Mouse (Mus musculus): ENCODE results near the gene Chd1. TPM values are rescaled to one million over a fixed set of nuclear protein-coding genes. Genes with fewer than 3 reads are reported as not detected.
"Not testable (repeated sequence)": the region's sequence is repeated elsewhere in the genome, so short reads cannot be mapped to it uniquely, and the experiment has no call there.

Gene Chd1
- total RNA-seq, 2 experiments from 2014 or later = 21.8 to 24.4 TPM

DNA sequence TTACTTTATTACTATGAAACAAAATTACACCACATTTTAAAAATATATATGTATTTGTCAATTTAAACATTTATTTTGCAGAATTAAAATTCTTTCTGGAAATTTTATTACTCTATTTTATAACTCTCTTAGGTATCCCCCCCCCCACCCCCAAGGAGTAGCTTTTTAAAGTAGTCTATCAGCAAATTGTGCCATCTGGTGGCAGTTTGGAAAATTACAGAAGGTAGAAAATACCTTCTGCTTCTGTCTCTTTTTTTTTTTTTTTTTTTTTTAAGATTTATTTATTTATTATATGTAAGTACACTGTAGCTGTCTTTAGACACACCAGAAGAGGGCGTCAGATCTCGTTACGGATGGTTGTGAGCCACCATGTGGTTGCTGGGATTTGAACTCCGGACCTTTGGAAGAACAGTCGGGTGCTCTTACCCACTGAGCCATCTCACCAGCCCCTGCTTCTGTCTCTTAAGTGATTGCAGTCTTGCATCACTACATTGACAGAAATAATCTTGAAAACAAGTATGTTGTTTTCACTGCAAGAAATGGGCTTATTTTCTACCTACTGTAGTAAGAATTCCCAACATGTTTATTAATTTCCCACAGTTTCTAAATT is 19.2 kb downstream of the Chd1 start:
- peak in 1 of 2 experiments; percentile 53 for DNase-seq (ENCODE audit: low spot score in 2 of 2)

DNA sequence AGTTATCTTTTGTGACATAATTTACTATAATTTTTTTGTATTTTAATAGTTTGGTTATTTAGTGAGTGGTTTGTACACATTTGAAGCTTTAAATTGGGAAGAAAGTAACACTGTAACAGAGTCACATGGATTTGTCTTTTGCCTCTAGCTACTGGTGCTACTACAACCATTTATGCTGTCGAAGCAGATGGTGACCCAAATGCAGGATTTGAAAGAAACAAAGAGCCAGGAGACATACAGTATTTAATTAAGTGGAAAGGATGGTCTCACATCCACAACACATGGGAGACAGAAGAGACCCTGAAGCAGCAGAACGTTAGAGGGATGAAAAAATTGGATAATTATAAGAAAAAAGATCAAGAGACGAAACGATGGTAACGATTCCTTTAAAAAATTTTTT is 26.9 kb downstream of the Chd1 start:
- no peak for DNase-seq (ENCODE audit: low spot score in 2 of 2)

DNA sequence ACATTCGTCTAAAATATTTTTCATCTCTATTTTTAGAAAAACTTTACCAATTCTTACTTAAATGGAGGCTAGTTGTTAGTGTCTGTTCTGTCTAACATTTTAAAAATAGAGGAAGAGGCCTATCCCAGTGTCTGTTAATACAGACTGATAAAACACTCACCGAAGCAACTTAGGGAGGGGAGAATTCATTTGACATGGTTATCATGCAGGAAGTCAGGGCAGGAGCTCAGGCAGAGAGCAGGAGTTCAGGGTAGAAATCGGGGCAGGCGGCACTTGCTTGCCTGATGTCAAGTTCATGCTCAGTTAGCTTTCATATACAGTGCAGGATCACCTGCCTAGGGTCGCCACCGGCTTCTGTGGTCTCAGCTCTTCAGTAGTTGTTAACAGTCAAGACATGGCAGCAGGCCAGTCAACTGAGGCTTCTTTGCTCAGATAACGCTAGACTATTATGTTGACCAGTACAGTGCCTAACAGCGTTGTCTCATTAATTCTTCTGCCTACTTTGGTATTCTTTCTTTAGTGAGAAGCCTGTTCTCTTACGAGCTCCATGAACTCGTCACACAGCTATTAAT is 32.7 kb downstream of the Chd1 start:
- DNase-seq (ENCODE audit: low spot score in 2 of 2) = no peak

DNA sequence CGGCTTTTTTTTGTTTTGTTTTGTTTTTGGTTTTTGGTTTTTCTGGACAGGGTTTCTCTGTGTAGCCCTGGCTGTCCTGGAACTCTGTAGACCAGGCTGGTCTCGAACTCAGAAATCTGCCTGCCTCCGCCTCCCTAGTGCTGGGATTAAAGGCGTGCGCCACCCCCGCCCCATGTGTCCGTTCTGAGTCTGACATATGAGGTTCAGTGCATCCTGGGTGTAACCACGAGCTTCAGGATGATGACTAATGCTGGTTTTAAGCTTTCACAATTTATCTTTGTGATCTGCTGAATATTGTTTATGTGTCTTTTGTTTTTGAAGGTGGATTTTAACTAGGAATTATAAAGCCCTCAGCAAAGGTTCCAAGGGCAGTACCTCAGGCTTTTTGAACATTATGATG is 37.1 kb downstream of the Chd1 start:
- DNase-seq (ENCODE audit: low spot score in 2 of 2) = no peak

DNA sequence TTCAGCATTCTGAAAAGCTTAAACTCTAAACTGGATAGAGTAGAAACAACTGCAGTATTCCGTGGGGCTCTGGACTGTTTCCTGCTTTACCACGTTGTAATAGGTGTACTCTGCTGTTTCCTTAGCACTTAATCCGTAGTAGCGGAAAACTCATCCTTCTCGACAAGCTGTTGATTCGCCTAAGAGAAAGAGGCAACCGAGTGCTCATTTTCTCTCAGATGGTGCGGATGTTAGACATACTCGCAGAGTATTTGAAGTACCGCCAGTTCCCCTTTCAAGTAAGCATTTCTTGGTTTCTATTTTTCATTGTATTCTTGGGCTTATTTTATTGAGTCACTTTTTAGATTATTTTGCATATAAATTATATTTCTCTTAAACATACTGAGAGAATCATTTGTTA is 38.2 kb downstream of the Chd1 start:
- no peak for DNase-seq (ENCODE audit: low spot score in 2 of 2)

DNA sequence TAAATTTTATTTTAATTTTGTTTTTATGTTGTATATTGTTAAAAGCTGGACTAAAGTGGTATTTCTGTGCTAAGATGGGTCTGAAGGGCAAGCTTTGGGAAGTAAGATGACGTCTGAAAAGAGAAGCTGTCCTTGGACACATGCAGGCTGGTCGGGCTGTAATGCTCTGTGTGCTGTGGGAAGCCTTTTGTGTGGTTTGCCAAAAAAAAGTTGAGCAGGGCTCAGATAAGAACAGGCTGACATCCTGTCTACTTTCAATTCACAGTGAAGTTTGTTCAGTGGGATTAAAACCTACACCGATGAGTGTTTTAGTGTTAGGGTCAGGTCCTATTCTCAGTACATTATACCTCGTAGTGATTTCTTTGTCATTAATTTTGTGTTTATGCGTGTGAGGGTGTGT is 38.6 kb downstream of the Chd1 start:
- no peak for DNase-seq (ENCODE audit: low spot score in 2 of 2)

DNA sequence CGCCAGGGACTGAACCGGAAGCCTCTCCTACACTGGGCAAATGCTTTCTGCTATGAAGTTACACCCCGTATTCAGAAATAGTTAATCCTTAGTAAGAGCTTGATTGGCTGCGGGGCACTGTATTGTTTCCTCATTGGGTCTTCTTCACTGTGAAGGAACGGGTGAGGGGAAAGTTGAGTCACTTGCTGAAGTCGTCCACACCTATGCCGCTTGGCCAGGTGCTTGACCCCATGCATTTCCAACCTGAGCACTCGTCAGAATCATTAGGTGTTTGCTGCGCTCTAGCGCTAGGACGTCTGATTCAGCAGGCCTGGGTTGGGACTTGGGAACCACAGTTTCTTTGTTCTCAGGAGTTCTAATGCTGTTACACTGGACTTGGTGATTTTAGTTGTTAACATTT is 41.9 kb downstream of the Chd1 start:
- DNase-seq (ENCODE audit: low spot score in 2 of 2) = no peak

DNA sequence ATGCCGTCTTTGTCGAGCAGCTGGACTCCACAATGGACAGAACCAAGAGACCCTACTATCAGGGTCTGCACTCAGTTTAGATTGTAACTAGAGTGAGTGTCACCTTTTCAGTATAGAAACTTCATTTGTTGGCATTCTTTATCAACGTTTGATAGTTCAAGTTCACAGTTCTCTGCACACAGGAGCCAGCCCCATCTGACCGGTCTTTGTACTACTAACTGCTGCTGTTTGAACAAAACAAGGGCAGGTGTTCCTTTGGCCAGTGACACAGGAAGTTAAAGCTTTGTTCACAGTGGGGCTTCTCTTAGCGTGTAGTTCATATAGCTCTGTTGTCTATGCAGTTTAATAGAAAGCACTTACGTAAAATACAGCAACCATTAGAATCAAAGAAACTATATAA is 43.3 kb downstream of the Chd1 start:
- no peak for DNase-seq (ENCODE audit: low spot score in 2 of 2)

DNA sequence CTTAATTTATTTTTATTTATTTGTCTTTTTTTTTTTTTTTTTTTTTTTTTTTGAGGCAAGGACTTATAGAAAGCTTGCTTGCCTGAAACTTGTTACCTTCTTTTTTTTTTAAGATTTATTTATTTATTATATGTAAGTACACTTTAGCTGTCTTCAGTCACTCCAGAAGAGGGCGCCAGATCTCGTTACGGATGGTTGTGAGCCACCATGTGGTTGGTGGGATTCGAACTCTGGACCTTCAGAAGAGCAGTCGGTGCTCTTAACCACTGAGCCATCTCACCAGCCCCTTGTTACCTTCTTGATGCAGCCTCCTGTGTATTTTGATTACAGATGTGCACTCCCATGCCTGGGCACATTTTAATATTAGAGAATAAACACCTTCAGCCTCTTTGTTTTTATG is 46.5 kb downstream of the Chd1 start:
- DNase-seq (ENCODE audit: low spot score in 2 of 2) = not testable (repeated sequence)

DNA sequence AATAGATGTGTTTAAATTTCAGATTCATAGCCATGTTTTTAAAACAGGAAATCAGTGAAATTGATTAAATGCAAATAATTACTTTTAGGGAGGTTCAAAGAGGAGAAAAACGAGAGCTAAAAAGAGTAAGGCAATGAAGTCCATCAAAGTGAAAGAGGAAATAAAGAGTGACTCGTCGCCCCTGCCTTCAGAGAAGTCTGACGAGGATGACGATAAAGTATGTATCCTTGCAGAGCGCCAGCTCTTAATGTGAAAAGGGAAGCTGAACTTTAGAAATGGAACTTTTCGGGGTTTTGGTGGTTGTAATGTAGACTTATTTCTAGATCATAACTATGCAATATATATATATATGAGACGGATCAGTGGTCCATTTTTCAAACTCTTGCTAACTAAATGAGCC is 56.4 kb downstream of the Chd1 start:
- no peak for DNase-seq (ENCODE audit: low spot score in 2 of 2)

DNA sequence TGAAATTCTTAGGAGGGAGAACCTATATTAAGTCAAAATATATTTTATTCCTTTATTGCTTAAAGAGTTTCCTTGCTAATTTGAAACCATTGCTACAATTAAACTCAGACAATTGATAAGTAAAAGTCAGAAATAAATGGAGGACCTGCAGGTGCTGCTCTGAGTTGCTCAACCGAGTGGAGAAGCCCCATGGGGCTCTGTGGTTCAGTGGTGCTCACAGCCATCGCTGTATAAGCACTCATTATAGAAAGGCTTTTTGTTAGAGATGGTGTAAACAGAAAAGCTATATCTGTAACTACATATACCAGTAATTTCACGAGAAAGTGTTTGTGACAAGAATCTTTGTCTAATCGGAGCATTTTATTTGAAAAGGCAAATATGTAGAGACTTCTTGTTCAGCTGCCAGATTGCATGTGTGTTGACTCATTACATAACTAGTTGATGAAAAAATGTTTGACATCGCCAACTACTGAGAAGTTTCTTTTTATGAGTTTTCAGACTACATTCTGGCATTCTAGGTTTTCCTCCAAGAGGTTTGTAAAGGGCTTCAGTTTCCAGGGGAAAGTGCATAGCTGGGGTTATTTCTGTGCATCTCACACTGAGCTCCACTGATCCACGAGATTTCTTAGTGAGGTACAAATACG is 64.4 kb downstream of the Chd1 start:
- DNase-seq (ENCODE audit: low spot score in 2 of 2) = no peak

DNA sequence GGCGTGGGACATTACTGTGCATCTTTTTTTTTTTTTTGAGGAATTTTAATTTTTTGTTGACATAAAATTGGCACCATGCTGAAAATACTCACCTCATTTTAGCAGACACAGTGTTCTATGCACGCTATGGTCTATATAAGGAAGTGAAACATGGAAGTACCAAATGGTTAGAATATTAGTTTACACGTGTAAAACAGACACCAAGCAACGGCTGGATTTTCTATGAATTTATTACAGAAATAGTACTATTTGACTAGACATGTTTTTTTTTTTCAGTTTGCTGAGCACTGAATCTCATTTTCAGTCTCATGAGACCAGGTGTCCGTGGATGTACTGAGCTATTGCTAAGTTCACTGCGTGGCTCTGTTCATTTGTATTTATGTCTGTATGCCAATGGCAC is 69.2 kb downstream of the Chd1 start:
- no peak for DNase-seq (ENCODE audit: low spot score in 2 of 2)

DNA sequence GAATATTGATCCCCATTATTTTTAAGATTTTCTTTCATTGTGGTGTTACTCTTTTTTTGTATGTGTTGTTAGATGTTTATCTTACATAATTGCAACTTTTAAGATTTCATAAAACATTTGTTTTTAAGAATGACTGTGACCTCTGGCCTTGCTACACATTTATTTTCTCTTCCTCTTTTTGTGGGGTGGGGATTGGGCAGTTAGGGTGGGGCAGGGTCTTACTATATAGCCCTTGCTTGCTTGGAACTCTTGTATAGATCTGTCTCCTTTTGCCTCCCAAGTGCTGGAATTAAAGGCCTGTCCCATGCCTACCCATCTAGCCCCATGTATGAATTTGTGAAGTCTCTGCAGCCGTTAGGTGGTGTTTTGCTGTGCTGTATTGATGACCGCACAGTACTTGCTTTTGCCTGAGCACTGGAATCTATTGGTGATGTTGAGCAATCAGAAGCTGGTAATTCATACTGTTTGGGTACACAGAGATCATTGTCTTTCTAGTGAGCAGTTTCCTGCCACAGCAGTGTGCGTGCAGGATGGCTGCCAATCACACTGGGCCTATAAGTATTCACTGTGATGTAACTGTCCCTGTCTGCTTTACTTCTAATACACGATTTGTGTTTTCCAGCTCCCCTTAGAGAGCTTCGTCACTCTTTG is 69.9 kb downstream of the Chd1 start:
- no peak for DNase-seq (ENCODE audit: low spot score in 2 of 2)

DNA sequence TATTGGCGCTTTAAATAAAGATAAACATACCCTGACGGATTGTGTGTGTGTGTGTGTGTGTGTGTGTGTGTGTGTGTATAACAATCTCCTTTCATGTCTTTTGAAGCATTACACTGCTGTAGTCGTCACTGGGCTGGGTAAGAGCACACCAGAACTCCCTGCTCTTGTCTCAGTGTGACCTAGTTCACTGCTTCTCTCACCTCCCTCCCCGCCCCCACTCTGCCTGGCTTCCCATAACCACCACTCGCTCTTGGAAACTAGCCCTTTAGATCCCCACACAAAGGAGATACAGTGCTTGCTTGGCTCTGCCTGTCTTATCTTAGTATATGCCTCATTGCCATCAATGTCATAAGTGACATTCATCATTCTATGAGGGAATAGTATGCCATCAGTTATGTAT is 71.6 kb downstream of the Chd1 start:
- no peak for DNase-seq (ENCODE audit: low spot score in 2 of 2)

DNA sequence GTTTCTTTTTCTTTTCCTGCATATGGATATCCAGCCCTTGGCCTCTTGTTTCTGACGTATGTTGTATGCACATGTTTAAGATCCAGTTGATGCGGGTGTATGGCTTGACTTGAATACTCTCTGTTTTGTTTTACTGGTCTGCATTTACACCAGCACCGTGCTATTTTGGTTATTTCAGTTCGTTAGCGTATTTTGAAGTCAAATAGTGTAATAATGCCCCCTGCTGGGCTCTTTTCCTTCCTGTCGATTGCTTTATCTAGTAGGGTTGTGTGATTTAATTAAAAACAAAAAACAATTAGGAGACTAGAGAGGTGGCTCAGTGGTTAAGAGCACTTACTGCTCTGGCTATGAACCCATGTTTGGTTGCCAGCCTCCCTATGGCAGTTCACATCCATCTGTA is 73.2 kb downstream of the Chd1 start:
- peak in 1 of 2 experiments; percentile 23 for DNase-seq (ENCODE audit: low spot score in 2 of 2)

DNA sequence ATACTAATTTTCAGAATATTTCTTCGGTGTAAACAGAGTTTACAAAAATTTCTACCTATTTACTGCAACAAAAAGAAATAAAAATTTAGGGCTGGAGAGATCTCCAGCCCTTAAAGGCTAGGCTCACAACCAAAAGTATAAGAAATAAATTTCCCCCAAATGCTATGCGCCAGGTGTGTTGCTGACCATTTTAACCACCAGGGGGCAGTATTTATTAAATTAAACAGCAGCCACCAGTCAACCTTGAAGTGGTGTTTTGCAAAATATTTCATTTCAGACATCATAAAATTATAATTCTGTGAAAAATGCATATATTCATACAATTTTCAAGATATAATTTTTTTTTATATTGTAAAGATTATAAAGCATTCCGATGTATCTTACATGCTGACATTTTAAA is 82.3 kb downstream of the Chd1 start:
- DNase-seq (ENCODE audit: low spot score in 2 of 2) = peak in 1 of 2 experiments; percentile 39

DNA sequence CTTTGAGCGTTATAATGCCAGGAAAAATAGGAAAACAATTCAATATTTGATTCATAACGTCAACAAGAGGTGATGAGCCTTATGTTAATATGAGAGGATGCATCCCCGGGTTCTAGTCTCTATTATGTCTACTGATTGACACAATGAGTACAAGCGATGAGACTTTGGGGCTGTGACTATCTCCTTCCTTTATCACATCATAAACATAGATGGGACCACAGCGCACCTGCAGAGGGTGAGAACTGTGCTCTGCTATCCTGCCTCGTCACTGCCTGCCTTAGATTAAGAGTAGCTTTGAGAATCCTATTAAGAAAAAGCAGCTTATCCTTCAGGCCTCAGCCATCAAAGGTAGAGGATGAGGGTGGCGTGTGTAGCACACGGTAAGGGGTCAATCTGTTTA is 85.9 kb downstream of the Chd1 start:
- DNase-seq (ENCODE audit: low spot score in 2 of 2) = no peak

DNA sequence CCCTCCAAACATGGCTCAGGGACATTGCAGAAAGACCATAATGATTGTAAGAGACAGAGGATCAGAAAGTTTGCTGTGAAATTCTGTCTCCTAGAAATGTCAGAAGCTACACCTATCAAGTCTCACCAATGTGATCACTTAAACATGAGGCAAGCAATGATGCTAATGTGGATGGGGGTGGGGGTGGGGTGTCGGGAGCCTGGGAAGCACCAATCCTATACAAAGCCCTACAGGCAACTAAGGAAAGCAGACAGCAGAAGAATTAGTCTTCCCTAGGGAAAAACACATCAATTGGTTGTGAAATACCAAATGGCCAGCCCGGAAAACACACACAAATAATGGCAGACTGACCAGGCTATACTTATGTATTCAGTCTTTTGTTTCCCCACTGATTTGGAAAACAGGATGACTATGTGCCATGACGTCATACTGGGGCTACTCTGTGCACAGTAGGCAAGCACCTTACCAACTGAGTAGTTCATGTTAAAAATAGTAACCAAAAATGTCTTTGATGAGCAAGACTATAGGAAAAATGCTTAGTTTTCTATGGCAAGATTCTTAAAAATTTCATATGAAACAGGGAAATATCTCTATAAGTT is 94.5 kb downstream of the Chd1 start:
- DNase-seq (ENCODE audit: low spot score in 2 of 2) = no peak

DNA sequence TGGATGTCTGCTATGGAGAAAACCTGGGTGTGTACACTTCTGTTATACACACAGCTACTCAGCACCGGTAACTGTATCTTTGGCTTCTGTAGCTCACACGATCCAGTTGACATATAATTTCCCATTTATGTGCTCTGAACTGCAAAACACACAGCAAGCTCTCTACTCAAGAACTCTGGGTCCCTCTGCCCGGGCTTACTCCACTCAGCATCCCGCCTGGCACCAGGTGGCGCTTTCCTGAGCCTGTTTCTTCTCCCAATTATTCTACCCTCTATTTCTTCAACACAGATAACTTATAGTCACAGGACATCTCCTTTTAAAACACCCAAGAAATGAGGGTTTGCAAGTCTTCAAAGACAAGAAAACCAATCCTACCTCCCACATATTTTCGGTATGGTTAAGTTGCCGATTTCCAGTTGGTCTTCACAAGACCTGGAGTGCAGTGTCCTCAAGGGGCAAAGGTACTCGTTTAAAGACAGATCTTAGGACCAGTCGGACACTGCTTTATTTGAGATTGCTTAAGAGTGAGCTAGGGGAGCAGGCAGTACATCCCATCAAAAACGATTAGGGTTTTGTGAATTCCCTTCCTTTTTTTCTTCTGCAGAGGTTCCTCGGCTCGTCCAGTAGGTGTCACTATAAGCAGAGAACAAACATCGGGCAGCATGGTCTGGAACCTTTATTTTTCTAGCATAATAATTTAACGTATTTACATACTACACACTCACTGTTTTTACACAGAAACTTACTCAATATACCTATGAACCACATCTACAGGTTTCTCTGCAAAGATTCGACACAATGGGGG is 99.4 kb downstream of the Chd1 start:
- no peak for DNase-seq (ENCODE audit: low spot score in 2 of 2)

DNA sequence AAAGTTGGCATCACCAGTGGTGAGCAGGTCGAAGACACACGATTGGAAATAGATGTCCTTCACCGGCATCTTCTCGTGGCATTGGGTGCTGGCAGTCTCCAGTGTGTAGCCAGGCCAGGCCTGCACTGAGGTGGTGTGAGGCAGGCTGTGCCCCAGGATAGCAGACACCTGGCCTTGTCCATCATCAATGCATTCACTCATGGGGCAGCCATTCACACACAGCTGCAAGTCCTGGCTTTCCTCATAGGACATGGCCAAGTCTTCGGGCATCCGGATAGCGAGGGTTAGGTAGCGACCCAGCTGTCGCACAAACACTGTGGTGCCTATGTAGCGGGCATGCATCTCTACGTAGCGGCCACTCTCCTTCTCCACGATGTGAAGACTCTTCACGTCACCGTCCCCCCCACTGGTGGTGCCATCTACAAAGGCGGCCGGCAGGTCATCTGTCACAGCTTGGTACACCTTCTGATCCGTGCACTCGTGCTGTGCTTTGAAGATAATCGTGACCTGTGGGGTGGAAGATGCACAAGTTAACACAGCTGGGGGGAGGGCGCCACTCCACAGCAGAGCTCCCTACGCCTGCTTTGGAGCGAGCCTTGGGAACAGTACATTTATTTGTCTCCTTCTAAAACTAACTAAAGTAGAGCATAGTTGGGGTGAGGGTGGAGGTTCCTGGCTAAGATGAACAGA is 102.7 kb downstream of the Chd1 start:
- no peak for DNase-seq (ENCODE audit: low spot score in 2 of 2)

DNA sequence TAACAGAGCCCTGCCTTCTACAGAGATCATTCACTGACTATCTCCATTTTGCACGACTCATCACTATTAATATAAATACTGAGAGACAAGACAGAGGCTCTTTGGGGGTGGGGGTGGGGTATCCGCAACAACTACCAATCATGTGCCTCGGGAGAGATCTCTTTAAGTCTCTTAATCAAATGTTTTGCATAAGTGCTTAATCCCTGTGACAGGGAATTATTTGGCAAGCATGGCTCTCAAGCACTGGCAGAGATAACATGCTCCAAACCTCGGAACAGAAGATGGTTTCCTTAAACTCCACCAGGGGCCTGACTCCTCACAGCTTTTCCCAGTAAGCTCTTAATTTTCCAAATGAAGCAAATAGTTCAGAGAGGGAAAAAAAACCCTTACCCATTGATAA is 103.2 kb downstream of the Chd1 start:
- DNase-seq (ENCODE audit: low spot score in 2 of 2) = no peak

Measured in left cerebral cortex, adult 18-20 months (tissue).